Mouse (Mus musculus) inflammation-experienced regulatory T-cells, adult 6 months (primary cell): Measurements from ENCODE around the gene Mrpl41. TPM values are rescaled to one million over a fixed set of nuclear protein-coding genes. Genes with fewer than 3 reads are reported as not detected.

Experiments used
- ATAC-seq: one replicate; pipeline ENCODE4 v1.8.0; 2017
- polyA plus RNA-seq, 3 experiments: library from polyadenylated mRNA; unstranded; fragments of 100-300 nt; shearing (Covaris generic); gene quantifications; one replicate each; pipeline ENCODE4 v1.2.1; 2017

Mrpl41 gene
- polyA plus RNA-seq, 3 experiments from 2014 or later, result 98.7 to 106 (median 103) TPM

DNA sequence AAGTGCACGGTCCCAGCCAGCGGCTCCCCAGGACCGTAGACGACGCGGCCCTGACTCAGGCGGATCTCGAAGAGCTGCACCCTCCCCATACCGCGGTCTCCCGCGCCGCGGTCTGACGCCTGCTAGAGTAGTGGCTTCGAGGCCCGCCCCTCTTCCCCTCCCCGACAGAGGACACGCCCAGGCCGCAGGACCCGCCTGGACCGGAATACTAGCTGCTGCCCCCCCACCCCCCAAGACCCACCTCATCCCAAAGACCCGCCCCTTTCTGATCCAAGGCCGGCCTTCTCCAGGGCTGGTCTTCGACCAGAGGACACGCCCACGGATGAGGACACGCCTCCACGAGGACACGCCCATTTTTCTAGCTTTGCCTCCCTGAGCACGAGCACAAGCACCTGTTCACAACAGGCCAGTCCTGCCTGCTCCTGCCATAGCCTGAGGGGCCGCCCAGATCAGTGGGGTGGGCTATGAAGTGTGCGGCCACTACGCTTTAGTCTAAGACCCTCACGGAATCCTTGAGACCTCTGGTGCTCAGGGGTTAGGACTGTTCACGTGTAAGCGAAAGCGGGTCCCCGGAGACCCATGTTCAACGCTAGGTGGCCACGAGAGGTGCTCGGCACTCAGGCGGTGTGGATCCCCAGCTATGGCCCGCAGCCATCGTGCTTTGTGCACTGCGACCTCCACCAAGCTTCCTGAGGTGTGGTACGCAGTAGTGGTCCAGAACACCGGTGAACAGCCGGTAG lies 39.7 kb downstream of the Mrpl41 start, which contains the start of gene Arrdc1:
Gene Arrdc1 (minus strand): TSS at position 196 of the 740 bp plus-strand sequence.
- peak; percentile 82 for ATAC-seq

DNA sequence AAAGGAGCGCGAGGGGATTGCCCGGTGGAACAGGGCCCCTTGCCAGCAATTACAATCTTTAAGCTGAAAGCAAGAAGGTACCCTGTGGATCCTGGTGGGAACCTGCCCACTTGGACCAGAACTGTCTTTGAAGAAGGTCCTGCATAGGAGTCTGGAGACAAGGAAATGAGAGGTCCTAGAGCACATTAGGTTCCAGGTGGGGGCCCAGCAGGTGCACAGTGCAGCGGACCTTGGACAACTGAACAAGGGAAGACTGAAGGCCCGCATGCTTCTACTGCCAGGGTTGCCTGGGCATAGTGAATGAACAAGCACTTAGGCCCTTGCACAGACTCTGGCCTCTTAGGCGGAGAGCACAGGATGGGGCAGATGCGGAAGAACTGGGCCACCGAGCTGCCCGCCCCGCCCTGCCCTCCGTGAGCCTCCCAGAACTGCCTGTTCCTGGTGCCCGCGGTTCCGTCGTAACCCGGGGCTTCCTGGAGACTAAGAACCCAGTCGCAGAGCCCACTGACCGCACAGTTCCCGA lies 40.4 kb downstream of the Mrpl41 start:
- ATAC-seq, result peak; percentile 53

GRCm38 (mm10) chr2:24929593-24929992 lies 45.3 kb downstream of the Mrpl41 start:
- ATAC-seq, result peak; percentile 79

DNA sequence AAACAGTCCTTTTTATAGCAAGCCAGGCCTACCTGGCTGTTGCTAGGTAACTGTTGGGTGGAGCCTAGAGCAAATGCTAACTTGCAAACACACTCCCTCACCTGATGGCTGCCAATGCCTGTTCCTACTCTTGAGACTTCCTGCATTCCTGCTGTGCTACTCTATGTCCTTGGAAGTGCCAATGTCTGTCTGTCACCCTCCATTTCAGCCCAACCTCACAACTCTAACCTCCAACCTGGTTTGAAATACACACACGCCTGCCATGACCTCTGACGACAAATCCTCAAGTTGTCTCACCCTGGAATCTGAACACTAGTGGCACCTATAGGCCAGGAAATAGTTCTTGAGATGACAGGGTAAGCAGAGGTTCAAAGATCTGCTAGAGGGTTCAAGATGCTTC lies 45.8 kb downstream of the Mrpl41 start:
- peak; percentile 45 for ATAC-seq

- ATAC-seq, result no peak
Measured at GRCm38 (mm10) chr2:24927810-24928479, 47.0 kb downstream of the Mrpl41 start.

DNA sequence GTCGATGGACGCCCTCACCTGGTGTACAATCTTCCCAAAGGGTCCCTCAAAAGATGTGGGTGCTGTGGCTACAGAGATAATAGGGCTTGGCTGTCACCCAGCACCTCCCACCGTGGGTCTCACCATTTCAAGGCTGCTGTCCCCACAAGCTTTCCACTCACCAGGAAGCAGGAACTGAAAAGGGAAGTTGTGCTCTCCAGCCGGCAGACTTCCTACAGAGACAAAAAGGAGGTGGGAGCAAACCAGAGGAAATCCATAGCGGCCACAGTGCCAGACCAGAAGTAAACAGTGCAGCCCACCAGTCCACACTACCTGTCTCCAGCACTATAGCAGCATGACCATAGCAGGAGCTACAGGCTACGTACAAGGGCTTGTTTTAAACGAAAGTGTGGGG lies 47.9 kb downstream of the Mrpl41 start:
- ATAC-seq, result no peak

- no peak for ATAC-seq
Measured at GRCm38 (mm10) chr2:24926345-24926964, 48.4 kb downstream of the Mrpl41 start.

DNA sequence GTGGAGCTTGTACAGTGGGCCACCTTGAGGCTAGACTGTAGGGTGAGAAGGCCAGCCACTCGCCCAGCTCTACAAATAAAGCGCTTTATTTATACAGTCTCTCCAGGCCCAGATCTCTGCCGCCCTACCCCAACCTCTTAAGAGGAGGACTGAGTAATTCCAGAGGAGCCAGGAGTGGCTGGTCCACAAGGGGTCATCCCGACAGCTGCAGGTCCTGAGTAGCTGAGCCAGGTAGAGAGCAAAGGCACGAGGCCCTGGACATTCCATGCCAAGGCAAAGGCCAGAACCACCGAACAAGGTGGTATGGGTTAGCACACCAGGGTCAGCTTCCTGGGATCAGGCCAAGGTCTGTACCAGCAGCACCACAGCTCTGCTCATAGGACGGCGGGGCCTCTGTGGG lies 49.6 kb downstream of the Mrpl41 start:
- no peak for ATAC-seq

Other genes starting within 250 kb of the Mrpl41 start
- gene Cacna1b, start 211.9 kb downstream of the Mrpl41 start, polyA plus RNA-seq, result under 1 TPM in 1 of 3 experiments, not detected in 2; 0.24 TPM
- 10 to 100 TPM; 35.8 to 65.7 (median 56.6) TPM for gene Ehmt1, start 55.5 kb downstream of the Mrpl41 start, polyA plus RNA-seq
- gene Arrdc1, start 39.8 kb downstream of the Mrpl41 start, polyA plus RNA-seq, result 100 to 1,000 TPM; 168 to 273 (median 211) TPM
- 1 to 10 TPM in 2 of 3 experiments, under 1 TPM in 1; 0.87 to 2.7 (median 1.2) TPM for gene Zmynd19, start 25.3 kb downstream of the Mrpl41 start, polyA plus RNA-seq
- 10 to 100 TPM; 21.5 to 42.4 (median 41.8) TPM for gene Dph7, start 12.7 kb downstream of the Mrpl41 start, polyA plus RNA-seq
- gene Pnpla7, start 935 bp upstream of the Mrpl41 start, polyA plus RNA-seq, result 10 to 100 TPM; 50.7 to 80.7 (median 77.0) TPM
- gene Nsmf, start 79.3 kb upstream of the Mrpl41 start, polyA plus RNA-seq, result 10 to 100 TPM; 11.3 to 20.4 (median 11.4) TPM
- under 1 TPM in 1 of 3 experiments, not detected in 2; 0.90 TPM for gene Entpd8, start 105.2 kb upstream of the Mrpl41 start, polyA plus RNA-seq
- gene Noxa1, start 120.1 kb upstream of the Mrpl41 start, polyA plus RNA-seq, result 1 to 10 TPM in 2 of 3 experiments, under 1 TPM in 1; 0.68 to 4.2 (median 4.2) TPM
- 1 to 10 TPM in 1 of 3 experiments, under 1 TPM in 2; 0.54 to 1.2 (median 0.59) TPM for gene Nrarp, start 205.7 kb upstream of the Mrpl41 start, polyA plus RNA-seq
- 10 to 100 TPM; 55.3 to 73.9 (median 67.2) TPM for gene Tor4a, start 221.8 kb upstream of the Mrpl41 start, polyA plus RNA-seq
- 10 to 100 TPM; 46.6 to 50.3 (median 47.0) TPM for gene Nelfb, start 236.4 kb upstream of the Mrpl41 start, polyA plus RNA-seq
- not detected for gene Stpg3, start 239.5 kb upstream of the Mrpl41 start, polyA plus RNA-seq
- gene Fam166a, start 243.6 kb upstream of the Mrpl41 start, polyA plus RNA-seq, result not detected
- 100 to 1,000 TPM in 1 of 3 experiments, 10 to 100 TPM in 2; 90.3 to 208 (median 96.5) TPM for gene Tubb4b, start 249.6 kb upstream of the Mrpl41 start, polyA plus RNA-seq